Mouse (Mus musculus): Measurements from ENCODE around the gene Gm42674.

DNA sequence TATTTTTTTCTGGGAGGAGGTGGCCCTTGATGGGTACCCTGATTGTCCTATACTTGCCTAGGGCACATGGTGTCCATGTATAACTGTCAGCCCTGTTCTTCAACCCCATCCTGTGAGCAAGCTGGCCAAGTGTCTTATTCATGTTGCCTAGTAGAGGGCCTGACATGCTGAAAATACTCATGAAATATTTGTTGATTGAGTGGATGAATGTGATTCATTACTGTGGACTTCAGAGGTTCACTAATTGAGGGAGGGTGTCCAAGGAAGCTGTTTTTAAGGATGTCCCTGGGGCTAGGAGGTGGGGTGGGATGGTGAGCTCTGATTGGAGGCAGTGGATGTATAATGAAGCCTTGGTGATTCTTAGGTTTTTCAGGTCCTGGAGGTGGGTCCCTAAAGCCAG is 52.0 kb downstream of the Gm42674 start, which contains the start of gene S100a7a:
- TF ChIP-seq CTCF (IDR thresholded peaks at IDR 0.05; ENCODE audit: extremely low read depth, insufficient read length, insufficient replicate concordance, low read depth, low read length) (no peak), POLR2A (IDR thresholded peaks at IDR 0.05; ENCODE audit: low read depth, low read length) (no peak)

Data from small intestine, adult 2 months (tissue).